Mouse (Mus musculus) embryonic facial prominence, embryonic 12.5 days (tissue): Measurements from ENCODE around the gene 2310007B03Rik. TPM values are rescaled to one million over a fixed set of nuclear protein-coding genes. Genes with fewer than 3 reads are reported as not detected.

Source experiments
- ATAC-seq: fragments of 200-750 bp; cut with Nextera tagmentation; 2 replicates; pipeline ENCODE4 v1.8.0; 2017; ENCODE audit not compliant: insufficient number of reproducible peaks, insufficient read depth, low FRiP score, low TSS enrichment
- H3K27ac ChIP-seq: fragments of 300-500 bp; sonication (generic); 2 replicates; pipeline ENCODE4 v1.5.1; 2016; ENCODE audit warnings: mild to moderate bottlenecking
- H3K27me3 ChIP-seq: fragments of 300-500 bp; sonication (generic); 2 replicates; pipeline ENCODE4 v1.6.1; 2016; ENCODE audit warnings: mild to moderate bottlenecking, moderate library complexity
- H3K36me3 ChIP-seq: fragments of 300-500 bp; sonication (generic); 2 replicates; pipeline ENCODE4 v1.6.1; 2016; ENCODE audit warnings: mild to moderate bottlenecking
- H3K4me1 ChIP-seq: fragments of 300-500 bp; sonication (generic); 2 replicates; pipeline ENCODE4 v1.6.1; 2016
- H3K4me2 ChIP-seq: fragments of 300-500 bp; sonication (generic); replicated peaks from 2 replicates; pipeline ENCODE4 v1.6.1; 2016; ENCODE audit warnings: mild to moderate bottlenecking, moderate library complexity
- H3K4me3 ChIP-seq: fragments of 300-500 bp; sonication (generic); 2 replicates; pipeline ENCODE4 v1.5.1; 2016; ENCODE audit warnings: mild to moderate bottlenecking
- H3K9ac ChIP-seq: fragments of 300-500 bp; sonication (generic); 2 replicates; pipeline ENCODE4 v1.6.1; 2016; ENCODE audit warnings: mild to moderate bottlenecking, moderate library complexity
- H3K9me3 ChIP-seq: fragments of 300-500 bp; sonication (generic); 2 replicates; pipeline ENCODE4 v1.6.1; 2016; ENCODE audit warnings: mild to moderate bottlenecking, moderate library complexity
- WGBS: fragments of 180-500 bp; shearing (Covaris S2); methylation state at CpG from one replicate; pipeline ENCODE4 v1.1.7; 2016; 5-methylcytosine and 5-hydroxymethylcytosine counted together
- polyA plus RNA-seq: library from polyadenylated mRNA; unstranded; fragments of >200 nt; fragmentation: Nextera tagmentation; extraction: Ambion mirVana; gene quantifications from 2 replicates; pipeline ENCODE4 v1.2.1, GENCODE M21; 2016

The 2310007B03Rik gene
- polyA plus RNA-seq, 1 experiment from 2014 or later: 0.09 TPM

- H3K36me3 ChIP-seq: no peaks in the 10 kb centered on the region
- WGBS: 73% methylated on average over 8 of the region's 8 CpGs
- no peak overlapping the region for H3K4me3 ChIP-seq
- no peak overlapping the region for H3K9ac ChIP-seq
- no peak overlapping the region for H3K27ac ChIP-seq
- ATAC-seq: no peak
- H3K9me3 ChIP-seq: no peaks in the 10 kb centered on the region
- peaks cover 6% of the 10 kb centered on the region; the same call in 1 of the 2 replicates for H3K4me1 ChIP-seq
- H3K27me3 ChIP-seq: no peaks in the 10 kb centered on the region; the same call in 1 of the 2 replicates
- no peak overlapping the region for H3K4me2 ChIP-seq
These were observed 32.5 kb downstream of the 2310007B03Rik start for GRCm38 (mm10) chr1:93128209-93128608.

GRCm38 (mm10) chr1:93125256-93125655 lies 35.5 kb downstream of the 2310007B03Rik start:
- ATAC-seq: no peak
- H3K9me3 ChIP-seq: no peaks in the 10 kb centered on the region
- H3K4me1 ChIP-seq: peaks cover 6% of the 10 kb centered on the region; the same call in 1 of the 2 replicates
- no peaks in the 10 kb centered on the region for H3K36me3 ChIP-seq
- H3K27ac ChIP-seq: no peak overlapping the region
- no peak overlapping the region for H3K9ac ChIP-seq
- no peaks in the 10 kb centered on the region for H3K27me3 ChIP-seq
- 68% methylated on average over 5 of the region's 5 CpGs for WGBS
- H3K4me2 ChIP-seq: no peak overlapping the region
- no peak overlapping the region for H3K4me3 ChIP-seq

- Histone ChIP-seq H3K36me3 (no peaks in the 10 kb centered on the region), H3K4me2 (no peak overlapping the region), H3K27ac (no peak overlapping the region), H3K4me3 (no peak overlapping the region), H3K9ac (no peak overlapping the region), H3K27me3 (no peaks in the 10 kb centered on the region), H3K9me3 (no peaks in the 10 kb centered on the region), H3K4me1 (peaks cover 4% of the 10 kb centered on the region; the same call in 1 of the 2 replicates)
- ATAC-seq: no peak
- 70% methylated on average over 8 of the region's 8 CpGs for WGBS
These were observed 36.7 kb downstream of the 2310007B03Rik start for GRCm38 (mm10) chr1:93124066-93124465.

- peak overlapping the region; percentile 68; the same call in 1 of the 2 replicates for H3K27ac ChIP-seq
These were observed 37.4 kb downstream of the 2310007B03Rik start for GRCm38 (mm10) chr1:93123179-93123854.

GRCm38 (mm10) chr1:93118816-93119215 lies 41.9 kb downstream of the 2310007B03Rik start:
- no peak overlapping the region for H3K4me2 ChIP-seq
- no peak for ATAC-seq
- no peak overlapping the region for H3K9ac ChIP-seq
- 0 out of 2 replicates have a peak, but pooled peaks cover 2% of the 10 kb centered on the region for H3K27me3 ChIP-seq
- no peaks in the 10 kb centered on the region for H3K9me3 ChIP-seq
- no peak overlapping the region for H3K27ac ChIP-seq
- WGBS: 28% methylated on average over 4 of the region's 4 CpGs
- 0 out of 2 replicates have a peak, but pooled peaks cover 4% of the 10 kb centered on the region for H3K4me1 ChIP-seq
- no peaks in the 10 kb centered on the region for H3K36me3 ChIP-seq
- no peak overlapping the region for H3K4me3 ChIP-seq

More at GRCm38 (mm10) chr1:93123179-93123854, 37.4 kb downstream of the 2310007B03Rik start:
- no peaks in the 10 kb centered on the region for H3K27me3 ChIP-seq
- H3K4me1 ChIP-seq: no peaks in the 10 kb centered on the region
- WGBS: 67% methylated on average over 11 of the region's 11 CpGs
- H3K36me3 ChIP-seq: no peaks in the 10 kb centered on the region
- no peak for ATAC-seq
- no peaks in the 10 kb centered on the region for H3K9me3 ChIP-seq
- no peak overlapping the region for H3K4me3 ChIP-seq
- H3K4me2 ChIP-seq: no peak overlapping the region
- H3K9ac ChIP-seq: no peak overlapping the region

GRCm38 (mm10) chr1:93115471-93115870 lies 45.3 kb downstream of the 2310007B03Rik start:
- H3K4me3 ChIP-seq: peak overlapping the region; percentile 29
- H3K27ac ChIP-seq: no peak overlapping the region
- H3K4me2 ChIP-seq: peak overlapping the region; percentile 62
- WGBS: 24% methylated on average over 12 of the region's 13 CpGs
- 0 out of 2 replicates have a peak, but pooled peaks cover 4% of the 10 kb centered on the region for H3K4me1 ChIP-seq
- 0 out of 2 replicates have a peak, but pooled peaks cover 2% of the 10 kb centered on the region for H3K27me3 ChIP-seq
- H3K36me3 ChIP-seq: no peaks in the 10 kb centered on the region
- peak overlapping the region; percentile 33; the same call in 1 of the 2 replicates for H3K9ac ChIP-seq
- no peaks in the 10 kb centered on the region for H3K9me3 ChIP-seq
- ATAC-seq: 0 out of 2 replicates have a peak, but pooled peaks have one; percentile 65

- H3K4me3 ChIP-seq: peak overlapping the region; percentile 29
- 0 out of 2 replicates have a peak, but pooled peaks cover 2% of the 10 kb centered on the region for H3K27me3 ChIP-seq
- no peaks in the 10 kb centered on the region for H3K36me3 ChIP-seq
- H3K4me1 ChIP-seq: 0 out of 2 replicates have a peak, but pooled peaks cover 4% of the 10 kb centered on the region
- WGBS: 26% methylated on average over 21 of the region's 21 CpGs
- H3K9ac ChIP-seq: peak overlapping the region; percentile 33; the same call in 1 of the 2 replicates
- no peaks in the 10 kb centered on the region for H3K9me3 ChIP-seq
- H3K4me2 ChIP-seq: peak overlapping the region; percentile 62
- peak; percentile 100 for ATAC-seq
- H3K27ac ChIP-seq: no peak overlapping the region
These were observed 45.9 kb downstream of the 2310007B03Rik start for GRCm38 (mm10) chr1:93114713-93115463.

GRCm38 (mm10) chr1:93102700-93103099 lies 58.0 kb downstream of the 2310007B03Rik start:
- H3K4me2 ChIP-seq: no peak overlapping the region
- peaks cover 12% of the 10 kb centered on the region for H3K4me1 ChIP-seq
- no peak for ATAC-seq
- no peak overlapping the region for H3K4me3 ChIP-seq
- H3K36me3 ChIP-seq: no peaks in the 10 kb centered on the region
- no peak overlapping the region for H3K27ac ChIP-seq
- 59% methylated on average over 7 of the region's 7 CpGs for WGBS
- no peaks in the 10 kb centered on the region for H3K9me3 ChIP-seq
- no peak overlapping the region for H3K9ac ChIP-seq
- H3K27me3 ChIP-seq: peaks cover 54% of the 10 kb centered on the region

GRCm38 (mm10) chr1:93101571-93102061 lies 59.1 kb downstream of the 2310007B03Rik start, which contains the start of gene Kif1a:
Kif1a (minus strand) TSS chr1:93101951.
- peak; percentile 76 for ATAC-seq
- H3K27me3 ChIP-seq: peaks cover 54% of the 10 kb centered on the region
- peak within 1 kb of the TSS; percentile 64 for H3K9ac ChIP-seq
- under 1% methylated on average over 37 of the region's 39 CpGs for WGBS
- H3K9me3 ChIP-seq: no peaks in the 10 kb centered on the region
- peaks cover 12% of the 10 kb centered on the region for H3K4me1 ChIP-seq
- H3K4me3 ChIP-seq: peak within 1 kb of the TSS; percentile 58
- H3K27ac ChIP-seq: no peak within 1 kb of the TSS
- H3K36me3 ChIP-seq: no peaks in the 10 kb centered on the region
- H3K4me2 ChIP-seq: peak within 1 kb of the TSS; percentile 94
